Mouse (Mus musculus) spleen, adult 2 months (tissue): ENCODE measurements around the gene Atg4d. TPM values are rescaled to one million over a fixed set of nuclear protein-coding genes. Genes with fewer than 3 reads are reported as not detected.
"Not testable (repeated sequence)": the region's sequence is repeated elsewhere in the genome, so short reads cannot be mapped to it uniquely, and the experiment has no call there.

ENCODE experiments used
- DNase-seq, 2 experiments: peaks; one replicate each; pipeline versions ENCODE4 v3.0.0 to v3.0.0-alpha.2; 2012 to 2021; ENCODE audit warnings: low spot score in 2 of 2, low read depth in 1 of 2
- H3K27ac ChIP-seq: fragments of 200-500 bp; 2 replicates; pipeline ENCODE4 v1.5.1; 2012; ENCODE audit warnings: low read length, inconsistent platforms; ENCODE audit not compliant: insufficient read depth
- H3K27me3 ChIP-seq: fragments of 200-500 bp; 2 replicates; pipeline ENCODE4 v1.6.1; 2012; ENCODE audit warnings: mild to moderate bottlenecking, moderate library complexity, low read length, inconsistent platforms; ENCODE audit not compliant: control insufficient read depth, insufficient read depth
- H3K36me3 ChIP-seq: fragments of 200-500 bp; 2 replicates; pipeline ENCODE4 v1.6.1; 2012; ENCODE audit warnings: mild to moderate bottlenecking, low read length, inconsistent platforms; ENCODE audit not compliant: control insufficient read depth, insufficient read depth
- H3K4me1 ChIP-seq: fragments of 200-500 bp; 2 replicates; pipeline ENCODE4 v1.6.1; 2011; ENCODE audit warnings: inconsistent platforms; ENCODE audit not compliant: control insufficient read depth, insufficient read depth, insufficient read length
- H3K4me3 ChIP-seq: fragments of 200-500 bp; 2 replicates; pipeline ENCODE4 v1.5.1; 2011; ENCODE audit warnings: mild to moderate bottlenecking, inconsistent platforms; ENCODE audit not compliant: insufficient read depth, insufficient read length; ENCODE audit errors: extremely low read depth
- CTCF ChIP-seq: fragments of 200-500 bp; IDR thresholded peaks from 2 replicates; pipeline ENCODE4 v1.5.1; 2011; ENCODE audit warnings: mild to moderate bottlenecking, inconsistent platforms; ENCODE audit not compliant: insufficient read depth, insufficient read length, insufficient replicate concordance; ENCODE audit errors: extremely low read depth
- POLR2A ChIP-seq: fragments of 200-500 bp; IDR thresholded peaks from 2 replicates; pipeline ENCODE4 v1.6.1; 2011; ENCODE audit warnings: low read depth, low read length, inconsistent platforms
- WGBS: fragments of 180-500 bp; shearing (Covaris S2); methylation state at CpG from one replicate; pipeline ENCODE4 v1.1.7; 2018; 5-methylcytosine and 5-hydroxymethylcytosine counted together
- polyA plus RNA-seq: library from polyadenylated mRNA; depleted of rRNA; stranded (reverse); fragments of >200 nt; gene quantifications from 2 replicates; pipeline ENCODE4 v1.2.3, GENCODE M21; 2012

Gene Atg4d
- polyA plus RNA-seq, 1 experiment = 44.8 TPM

- no peak overlapping the region for H3K27ac ChIP-seq
- no peak overlapping the region for H3K4me3 ChIP-seq
- WGBS = 42% methylated on average over 17 of the region's 17 CpGs
- DNase-seq = no peak
- peaks cover 9% of the 10 kb centered on the region; the same call in 1 of the 2 replicates for H3K27me3 ChIP-seq
- H3K4me1 ChIP-seq = peaks cover 1% of the 10 kb centered on the region
- TF ChIP-seq POLR2A (no peak), CTCF (no peak)
- H3K36me3 ChIP-seq = no peaks in the 10 kb centered on the region
These were observed 15.2 kb upstream of the Atg4d start for GRCm38 (mm10) chr9:21249629-21250508.

- no peaks in the 10 kb centered on the region for H3K4me1 ChIP-seq
- no peak overlapping the region for H3K4me3 ChIP-seq
- peaks cover 9% of the 10 kb centered on the region; the same call in 1 of the 2 replicates for H3K27me3 ChIP-seq
- no peak for DNase-seq
- WGBS = 72% methylated on average over 2 of the region's 2 CpGs
- no peak overlapping the region for H3K27ac ChIP-seq
- no peaks in the 10 kb centered on the region for H3K36me3 ChIP-seq
- TF ChIP-seq CTCF = no peak
- TF ChIP-seq POLR2A = no peak
These were observed 14.6 kb upstream of the Atg4d start for GRCm38 (mm10) chr9:21250509-21250908.

- Histone ChIP-seq H3K36me3 (no peaks in the 10 kb centered on the region), H3K4me1 (no peaks in the 10 kb centered on the region), H3K4me3 (no peak overlapping the region), H3K27me3 (peaks cover 9% of the 10 kb centered on the region; the same call in 1 of the 2 replicates), H3K27ac (no peak overlapping the region)
- TF ChIP-seq POLR2A = no peak
- no peak for TF ChIP-seq CTCF
- DNase-seq = no peak
- 85% methylated on average over 13 of the region's 13 CpGs for WGBS
These were observed 13.9 kb upstream of the Atg4d start for GRCm38 (mm10) chr9:21251116-21251735.

GRCm38 (mm10) chr9:21254690-21255089, 10.4 kb upstream of the Atg4d start:
- TF ChIP-seq CTCF (no peak), POLR2A (no peak)
- no peaks in the 10 kb centered on the region for H3K27me3 ChIP-seq
- no peak overlapping the region for H3K27ac ChIP-seq
- no peaks in the 10 kb centered on the region for H3K4me1 ChIP-seq
- H3K4me3 ChIP-seq = no peak overlapping the region
- H3K36me3 ChIP-seq = no peaks in the 10 kb centered on the region
- no peak for DNase-seq

- H3K27me3 ChIP-seq, H3K36me3 ChIP-seq, DNase-seq, H3K4me1 ChIP-seq, H3K4me3 ChIP-seq, H3K27ac ChIP-seq: not testable (repeated sequence)
- 96% methylated on average over 4 of the region's 4 CpGs for WGBS
These were observed 8.7 kb upstream of the Atg4d start for GRCm38 (mm10) chr9:21256349-21256748.

- no peak for DNase-seq
- no peak for TF ChIP-seq POLR2A
- TF ChIP-seq CTCF = no peak
- Histone ChIP-seq H3K27me3 (no peaks in the 10 kb centered on the region), H3K4me1 (peaks cover 21% of the 10 kb centered on the region; the same call in 1 of the 2 replicates), H3K27ac (no peak overlapping the region), H3K4me3 (no peak overlapping the region), H3K36me3 (no peaks in the 10 kb centered on the region)
- WGBS = 56% methylated on average over 6 of the region's 6 CpGs
These were observed 4.5 kb upstream of the Atg4d start for GRCm38 (mm10) chr9:21260491-21261040.
